Mouse (Mus musculus) splenic B cell, adult 2 months (primary cell): ENCODE data around the gene Kdm6b.

Experiments
- DNase-seq: peaks from one replicate; pipeline ENCODE4 v3.0.0-alpha.2; 2011; ENCODE audit warnings: low read depth, low spot score
- H3K27me3 ChIP-seq: 2 replicates; pipeline ENCODE4 v1.6.1; 2012; ENCODE audit warnings: mild to moderate bottlenecking, low read length, moderate library complexity, mixed read lengths; ENCODE audit not compliant: control insufficient read depth, poor library complexity, insufficient read depth, severe bottlenecking
- H3K36me3 ChIP-seq: 2 replicates; pipeline ENCODE4 v1.6.1; 2012; ENCODE audit warnings: mild to moderate bottlenecking, low read length, moderate library complexity, mixed read lengths; ENCODE audit not compliant: control insufficient read depth, poor library complexity, insufficient read depth, severe bottlenecking

The Kdm6b gene

GRCm38 (mm10) chr11:69414421-69415326 is 1.2 kb upstream of the Kdm6b start:
- DNase-seq = peak; percentile 12
- H3K36me3 ChIP-seq = no peaks in the 10 kb centered on the region
- H3K27me3 ChIP-seq = 0 out of 2 replicates have a peak, but pooled peaks cover 3% of the 10 kb centered on the region

DNA sequence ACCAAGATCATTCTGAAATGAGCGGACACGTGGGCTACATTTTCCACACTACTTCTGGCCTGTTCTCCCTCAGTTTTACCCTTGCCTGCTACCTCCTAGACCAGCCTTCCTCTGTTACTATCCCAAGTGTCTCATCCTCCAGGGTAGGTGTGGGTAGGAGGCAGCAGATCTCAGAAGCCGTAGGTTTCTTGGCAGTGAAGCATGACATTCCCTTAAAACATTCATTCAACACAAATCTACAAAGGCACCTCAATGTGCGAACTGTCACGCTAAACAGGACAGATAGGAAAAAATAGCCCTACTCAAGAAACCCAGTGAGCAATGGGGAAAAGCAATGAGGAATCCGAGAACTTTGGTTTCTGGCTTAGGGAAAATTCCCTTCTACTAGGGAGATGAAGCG is 927 bp downstream of the Kdm6b start:
- no peak for DNase-seq
- H3K36me3 ChIP-seq = no peaks in the 10 kb centered on the region
- H3K27me3 ChIP-seq = no peaks in the 10 kb centered on the region

GRCm38 (mm10) chr11:69411538-69412203 is 1.8 kb downstream of the Kdm6b start:
- Histone ChIP-seq H3K36me3 (no peaks in the 10 kb centered on the region), H3K27me3 (no peaks in the 10 kb centered on the region)
- DNase-seq = peak; percentile 71

DNA sequence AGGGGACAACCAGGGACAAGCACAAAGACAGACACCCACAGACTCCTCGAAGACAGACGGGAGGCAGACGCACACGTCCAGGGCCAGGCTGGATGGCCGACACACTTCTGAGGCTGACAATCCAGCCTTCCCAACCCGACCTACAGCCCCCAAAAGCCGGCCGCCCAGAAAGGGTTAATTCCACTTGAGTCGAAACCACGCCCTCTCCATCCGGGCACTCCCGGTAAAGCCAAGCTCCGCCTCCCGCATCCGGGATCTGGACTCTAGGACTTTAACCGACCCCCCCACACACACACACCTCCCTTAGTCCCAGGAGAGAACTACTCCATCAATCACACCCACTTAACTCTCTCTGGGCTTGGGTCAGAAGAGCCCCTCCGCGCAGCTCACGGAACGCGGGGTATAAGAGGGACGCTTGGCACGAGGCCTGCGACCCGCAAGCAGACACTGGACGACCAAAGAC is 2.4 kb downstream of the Kdm6b start:
- Histone ChIP-seq H3K27me3 (no peaks in the 10 kb centered on the region), H3K36me3 (no peaks in the 10 kb centered on the region)
- peak; percentile 91 for DNase-seq

GRCm38 (mm10) chr11:69410310-69411072 is 3.0 kb downstream of the Kdm6b start:
- Histone ChIP-seq H3K36me3 (no peaks in the 10 kb centered on the region; the same call in 1 of the 2 replicates), H3K27me3 (no peaks in the 10 kb centered on the region)
- peak; percentile 93 for DNase-seq

- Histone ChIP-seq H3K27me3 (no peaks in the 10 kb centered on the region), H3K36me3 (peaks cover 5% of the 10 kb centered on the region)
- no peak for DNase-seq
These were observed 3.5 kb downstream of the Kdm6b start for GRCm38 (mm10) chr11:69410045-69410309.

DNA sequence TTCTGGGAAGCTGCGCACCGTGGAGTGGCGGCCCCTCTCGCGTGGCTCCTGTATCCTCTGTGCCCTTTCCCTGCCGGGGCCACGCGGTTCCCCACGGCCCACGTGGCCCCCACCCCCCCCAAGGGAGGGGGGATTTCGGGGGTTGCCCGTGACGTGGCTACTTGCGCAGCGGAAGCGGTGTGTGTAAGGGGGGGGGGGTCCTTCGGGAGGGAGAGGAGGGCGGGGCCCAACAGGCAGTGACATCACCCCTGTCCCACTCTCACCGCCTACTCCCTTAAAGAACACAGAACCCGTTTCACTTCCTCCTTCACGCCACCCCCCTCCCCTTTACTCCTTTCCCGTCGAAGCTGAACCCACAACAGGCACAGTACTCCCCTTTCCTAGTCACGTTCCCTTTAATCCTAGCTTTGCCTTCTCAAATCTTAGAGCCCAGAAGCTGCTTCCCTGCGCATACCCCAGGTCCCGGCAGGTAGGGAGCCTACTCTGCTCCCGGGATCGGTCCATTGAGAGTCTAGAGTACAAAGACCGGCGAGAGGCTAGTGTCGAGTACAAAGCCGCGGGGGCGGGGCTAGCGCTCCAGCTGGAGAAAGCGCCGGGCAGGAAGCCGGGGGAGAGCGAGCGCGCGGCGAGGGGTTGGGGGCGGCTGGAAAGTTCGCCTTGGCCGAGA is 4.0 kb downstream of the Kdm6b start:
- Histone ChIP-seq H3K36me3 (peaks cover 7% of the 10 kb centered on the region), H3K27me3 (no peaks in the 10 kb centered on the region)
- DNase-seq = peak; percentile 98

DNA sequence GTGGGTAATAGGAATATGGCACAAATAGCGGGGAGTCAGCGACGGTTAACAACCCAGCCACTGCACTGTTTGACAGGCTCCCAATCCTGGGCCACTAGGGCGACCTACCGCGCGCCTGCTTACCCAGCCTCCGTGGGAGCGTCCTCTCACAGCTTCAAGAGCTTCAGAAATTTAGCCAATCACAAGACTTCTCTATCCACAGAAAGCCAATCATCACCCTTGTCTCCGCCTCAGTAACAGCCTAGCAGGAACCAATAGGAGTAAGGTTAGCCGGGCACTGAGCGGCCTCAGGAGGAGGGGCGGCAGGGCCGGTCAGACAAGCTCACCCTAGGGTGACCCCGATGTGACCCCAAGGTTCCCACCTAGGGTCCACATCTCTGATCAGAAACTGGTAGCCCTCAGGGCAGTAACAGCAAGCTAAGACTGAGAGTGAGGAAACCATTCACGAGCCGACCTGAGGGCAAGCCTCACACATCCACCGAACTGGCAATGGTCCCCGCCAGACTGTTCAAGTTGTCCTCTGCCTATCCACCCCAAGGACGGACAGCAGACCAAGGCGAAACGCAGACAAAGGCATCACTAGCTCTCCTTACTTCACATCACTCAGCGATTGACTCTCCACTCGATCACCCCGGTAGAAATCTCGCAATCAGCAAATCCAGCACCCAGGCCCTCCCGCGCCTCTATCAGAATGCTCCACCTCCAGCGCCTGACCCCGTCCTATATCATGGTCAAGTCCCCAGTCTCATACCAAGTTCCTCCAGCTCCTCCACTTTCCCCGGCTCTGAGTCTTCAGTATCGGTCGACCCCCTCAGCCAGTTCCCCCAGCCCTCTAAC is 4.7 kb downstream of the Kdm6b start:
- no peaks in the 10 kb centered on the region for H3K27me3 ChIP-seq
- peaks cover 8% of the 10 kb centered on the region for H3K36me3 ChIP-seq
- peak; percentile 95 for DNase-seq

GRCm38 (mm10) chr11:69407724-69408004 is 5.8 kb downstream of the Kdm6b start:
- Histone ChIP-seq H3K27me3 (no peaks in the 10 kb centered on the region), H3K36me3 (peaks cover 9% of the 10 kb centered on the region)
- DNase-seq = no peak

DNA sequence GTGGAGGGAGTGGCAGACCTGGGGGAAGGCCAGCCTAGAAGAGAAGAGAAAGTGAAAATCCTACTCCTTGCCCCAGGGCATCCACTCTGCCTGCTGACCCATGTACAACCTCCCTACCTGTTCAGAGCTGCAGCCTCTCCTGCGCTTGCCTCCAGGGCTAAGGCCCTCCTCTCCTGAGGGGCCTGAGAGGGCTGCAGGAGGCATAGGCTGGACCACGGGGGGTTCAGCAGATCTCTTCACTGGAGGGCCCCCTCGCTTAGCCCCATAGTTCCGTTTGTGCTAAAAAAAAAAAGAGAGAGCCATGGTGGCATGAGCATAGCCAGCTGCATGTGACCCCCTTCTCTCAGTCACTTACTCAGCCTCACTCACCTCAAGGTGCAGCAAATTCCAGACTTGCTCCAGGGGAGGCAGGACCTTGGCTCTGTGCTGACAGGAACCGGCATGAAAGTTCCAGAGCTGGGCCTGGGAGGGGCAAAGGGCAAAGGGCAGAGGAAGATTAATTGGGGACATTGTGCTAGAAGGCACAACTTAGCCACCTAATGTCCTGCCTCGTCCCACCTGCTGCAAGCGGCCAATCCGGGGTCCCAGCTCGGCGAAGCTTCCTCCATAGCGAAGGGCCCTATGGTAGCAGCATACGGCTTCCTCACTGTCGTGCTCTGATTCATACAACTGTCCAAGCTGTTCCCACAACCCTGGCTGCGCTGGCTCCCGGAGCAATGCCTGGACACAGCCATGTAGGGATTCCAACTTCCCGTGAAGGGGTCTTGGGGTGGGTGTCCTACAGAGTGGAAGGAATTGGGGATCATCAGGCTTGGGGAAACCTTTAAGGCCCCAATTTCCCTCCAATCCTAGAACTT is 6.4 kb downstream of the Kdm6b start:
- Histone ChIP-seq H3K27me3 (no peaks in the 10 kb centered on the region), H3K36me3 (peaks cover 9% of the 10 kb centered on the region)
- peak; percentile 15 for DNase-seq

- Histone ChIP-seq H3K27me3 (no peaks in the 10 kb centered on the region), H3K36me3 (peaks cover 9% of the 10 kb centered on the region)
- DNase-seq = peak; percentile 19
These were observed 7.2 kb downstream of the Kdm6b start for GRCm38 (mm10) chr11:69406282-69406681.

- Histone ChIP-seq H3K27me3 (no peaks in the 10 kb centered on the region), H3K36me3 (peaks cover 9% of the 10 kb centered on the region)
- DNase-seq = peak; percentile 17
These were observed 7.9 kb downstream of the Kdm6b start for GRCm38 (mm10) chr11:69405397-69406200.
